Mouse (Mus musculus): ENCODE data around the gene Gna12. TPM values are rescaled to one million over a fixed set of nuclear protein-coding genes. Genes with fewer than 3 reads are reported as not detected.
A peak's percentile ranks its signal among the peaks of the same experiment; 100 is the strongest.

Gna12 gene
- polyA plus RNA-seq, 1 experiment from 2014 or later, result 8.4 TPM

DNA sequence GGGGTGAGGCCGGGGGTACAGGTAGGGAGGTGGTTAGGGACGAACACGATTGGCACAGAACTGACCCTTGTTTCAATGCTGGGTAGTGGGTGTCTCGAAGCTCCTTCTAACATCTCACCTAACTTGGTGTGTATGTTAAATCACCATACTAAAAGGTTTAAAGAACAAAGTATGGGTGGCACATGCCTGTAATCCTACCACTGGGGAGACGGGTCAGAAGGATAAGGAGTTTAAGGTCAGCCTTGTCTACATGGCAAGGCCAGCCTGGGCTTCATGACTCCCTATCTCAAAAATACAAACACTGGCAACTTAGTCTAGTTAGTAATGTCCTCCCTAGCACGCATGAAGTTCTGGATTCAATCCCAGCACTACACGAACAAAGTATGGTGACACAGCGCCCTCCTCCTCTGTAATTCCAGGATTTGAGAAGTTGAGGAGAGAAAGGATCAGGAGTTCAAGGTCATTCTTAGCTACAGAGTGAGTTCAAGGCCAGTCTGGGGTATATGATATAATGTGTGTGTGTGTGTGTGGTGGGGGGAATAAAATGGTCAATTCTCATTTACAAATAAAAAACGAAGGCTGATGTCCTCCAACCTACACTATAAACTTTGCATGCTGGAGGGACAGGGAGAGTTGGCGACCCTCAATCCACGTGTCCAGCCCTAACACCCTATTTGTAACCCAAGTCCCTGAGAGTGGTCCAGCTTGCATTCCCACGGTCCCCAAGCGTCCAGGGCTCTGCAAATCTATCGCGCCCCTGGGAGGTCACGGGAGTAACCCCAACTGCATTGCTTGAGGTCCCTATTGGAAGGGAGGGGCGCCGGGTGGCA lies 935 bp downstream of the Gna12 start:
- H3K9ac ChIP-seq (ENCODE audit: low read length), result peak overlapping the region; percentile 85
- H3K27ac ChIP-seq (ENCODE audit: low read length), result peak overlapping the region; percentile 70
- peaks cover 31% of the 10 kb centered on the region for H3K4me1 ChIP-seq (replicated peaks; ENCODE audit: control insufficient read depth, insufficient read depth, low read length)
- 32% methylated on average over 16 of the region's 18 CpGs for WGBS
- H3K27me3 ChIP-seq (ENCODE audit: control insufficient read depth, insufficient read depth, low read depth, low read length), result no peaks in the 10 kb centered on the region
- peaks cover 2% of the 10 kb centered on the region; the same call in 1 of the 2 replicates for H3K36me3 ChIP-seq (ENCODE audit: control insufficient read depth, insufficient read depth, low read length)
- H3K4me3 ChIP-seq (ENCODE audit: low read length), result peak overlapping the region; percentile 90
- peak overlapping the region; percentile 86 for H3K4me2 ChIP-seq (ENCODE audit: low read depth, low read length)
- peak; percentile 0; the same call in 1 of the 2 replicates for ATAC-seq (ENCODE audit: low read depth)
- H3K9me3 ChIP-seq (ENCODE audit: control insufficient read depth, low read length), result no peaks in the 10 kb centered on the region

DNA sequence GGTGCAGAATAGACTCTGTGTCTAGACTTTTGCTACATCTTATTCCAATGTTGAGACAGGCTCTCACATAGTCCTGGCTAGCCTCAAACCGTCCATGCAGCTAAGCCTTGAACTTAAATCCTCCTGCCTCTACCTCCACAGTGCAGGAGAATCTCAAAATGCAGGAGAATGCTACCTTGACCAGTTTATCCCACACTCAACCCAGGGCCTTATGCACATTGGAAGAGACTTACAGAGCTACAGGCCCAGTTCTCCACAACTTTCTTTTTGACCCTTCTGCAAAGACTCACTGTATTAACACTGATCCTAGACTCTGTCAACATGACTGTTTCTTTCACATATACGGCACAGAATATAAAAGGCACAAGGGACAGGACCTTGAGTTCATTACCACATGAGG lies 1.9 kb downstream of the Gna12 start:
- Histone ChIP-seq H3K9ac (ENCODE audit: low read length) (peak overlapping the region; percentile 24; the same call in 1 of the 2 replicates), H3K4me1 (replicated peaks; ENCODE audit: control insufficient read depth, insufficient read depth, low read length) (peaks cover 33% of the 10 kb centered on the region), H3K4me2 (ENCODE audit: low read depth, low read length) (peak overlapping the region; percentile 86), H3K27ac (ENCODE audit: low read length) (peak overlapping the region; percentile 57), H3K9me3 (ENCODE audit: control insufficient read depth, low read length) (no peaks in the 10 kb centered on the region), H3K27me3 (ENCODE audit: control insufficient read depth, insufficient read depth, low read depth, low read length) (no peaks in the 10 kb centered on the region), H3K4me3 (ENCODE audit: low read length) (peak overlapping the region; percentile 90), H3K36me3 (ENCODE audit: control insufficient read depth, insufficient read depth, low read length) (peaks cover 2% of the 10 kb centered on the region; the same call in 1 of the 2 replicates)
- ATAC-seq (ENCODE audit: low read depth), result no peak
- WGBS, result 44% methylated on average over 2 of the region's 2 CpGs

DNA sequence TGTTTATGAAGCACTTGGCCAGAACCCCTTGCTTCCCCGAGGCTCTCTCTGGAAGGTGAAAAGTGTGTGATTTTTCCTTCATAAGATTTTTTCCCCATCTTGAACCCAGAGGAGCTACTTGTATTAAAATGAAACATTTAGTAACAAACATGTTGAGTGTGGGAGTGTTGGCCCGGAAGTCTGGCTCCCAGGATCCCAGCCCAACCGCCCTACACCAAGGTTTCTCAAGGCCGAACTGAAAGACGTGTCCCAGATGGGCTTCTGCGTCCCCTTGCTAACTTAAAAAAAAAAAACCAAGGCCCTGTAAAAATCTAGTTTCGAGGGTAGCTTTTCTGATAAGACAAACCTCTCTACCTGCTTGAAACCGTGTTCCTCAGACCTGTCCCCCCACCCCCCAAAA lies 2.3 kb downstream of the Gna12 start:
- peaks cover 2% of the 10 kb centered on the region; the same call in 1 of the 2 replicates for H3K36me3 ChIP-seq (ENCODE audit: control insufficient read depth, insufficient read depth, low read length)
- peak overlapping the region; percentile 90 for H3K4me3 ChIP-seq (ENCODE audit: low read length)
- H3K27me3 ChIP-seq (ENCODE audit: control insufficient read depth, insufficient read depth, low read depth, low read length), result no peaks in the 10 kb centered on the region
- peaks cover 33% of the 10 kb centered on the region for H3K4me1 ChIP-seq (replicated peaks; ENCODE audit: control insufficient read depth, insufficient read depth, low read length)
- 25% methylated on average over 8 of the region's 8 CpGs for WGBS
- no peak for ATAC-seq (ENCODE audit: low read depth)
- H3K9me3 ChIP-seq (ENCODE audit: control insufficient read depth, low read length), result no peaks in the 10 kb centered on the region
- H3K9ac ChIP-seq (ENCODE audit: low read length), result peak overlapping the region; percentile 45; the same call in 1 of the 2 replicates
- H3K27ac ChIP-seq (ENCODE audit: low read length), result peak overlapping the region; percentile 57
- peak overlapping the region; percentile 86 for H3K4me2 ChIP-seq (ENCODE audit: low read depth, low read length)

DNA sequence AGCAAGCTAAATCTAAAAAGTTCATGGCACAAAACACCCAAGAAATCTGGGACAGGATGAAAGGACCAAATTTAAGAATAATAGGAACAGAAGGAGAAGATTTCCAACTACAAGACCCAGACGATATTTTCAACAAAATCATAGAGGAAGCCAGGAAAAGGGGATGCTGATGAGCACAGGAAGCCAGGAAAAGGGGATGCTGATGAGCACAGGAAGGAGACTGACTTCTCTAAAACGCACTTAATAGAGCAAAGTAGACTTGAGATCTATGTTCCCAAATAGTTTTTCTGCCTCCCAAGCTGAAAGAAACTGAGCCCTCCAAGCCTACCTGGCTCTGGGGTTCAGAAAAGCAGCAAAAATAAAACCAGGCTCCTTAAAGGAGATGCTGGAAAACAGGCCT lies 2.8 kb downstream of the Gna12 start:
- peaks cover 35% of the 10 kb centered on the region for H3K4me1 ChIP-seq (replicated peaks; ENCODE audit: control insufficient read depth, insufficient read depth, low read length)
- peak overlapping the region; percentile 45; the same call in 1 of the 2 replicates for H3K9ac ChIP-seq (ENCODE audit: low read length)
- WGBS, result 36% methylated on average over 2 of the region's 2 CpGs
- peaks cover 2% of the 10 kb centered on the region; the same call in 1 of the 2 replicates for H3K36me3 ChIP-seq (ENCODE audit: control insufficient read depth, insufficient read depth, low read length)
- no peak for ATAC-seq (ENCODE audit: low read depth)
- peak overlapping the region; percentile 90; the same call in 1 of the 2 replicates for H3K4me3 ChIP-seq (ENCODE audit: low read length)
- no peaks in the 10 kb centered on the region for H3K9me3 ChIP-seq (ENCODE audit: control insufficient read depth, low read length)
- peak overlapping the region; percentile 57 for H3K27ac ChIP-seq (ENCODE audit: low read length)
- no peaks in the 10 kb centered on the region for H3K27me3 ChIP-seq (ENCODE audit: control insufficient read depth, insufficient read depth, low read depth, low read length)
- peak overlapping the region; percentile 86 for H3K4me2 ChIP-seq (ENCODE audit: low read depth, low read length)

DNA sequence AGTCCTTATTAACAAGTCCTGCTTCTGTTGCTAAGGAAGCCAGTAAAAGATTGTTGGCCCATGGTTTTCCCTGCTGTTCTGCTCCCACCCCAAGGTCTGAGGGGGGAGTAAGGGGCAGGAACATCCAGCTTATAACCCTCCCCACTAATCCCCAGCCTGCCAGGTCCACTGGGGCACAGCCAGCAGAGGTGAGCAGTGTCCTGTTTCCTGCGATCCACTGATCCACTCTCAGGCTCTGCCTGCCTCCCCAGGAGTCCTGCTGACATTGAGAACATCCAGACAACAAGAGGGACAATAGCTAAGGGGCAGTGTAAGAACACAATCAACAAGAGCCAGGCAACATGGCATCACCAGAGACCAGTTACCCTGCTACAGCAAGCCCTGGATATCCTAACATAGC lies 3.4 kb downstream of the Gna12 start:
- no peak for ATAC-seq (ENCODE audit: low read depth)
- Histone ChIP-seq H3K27ac (ENCODE audit: low read length) (no peak overlapping the region), H3K4me2 (ENCODE audit: low read depth, low read length) (no peak overlapping the region), H3K9me3 (ENCODE audit: control insufficient read depth, low read length) (no peaks in the 10 kb centered on the region), H3K4me3 (ENCODE audit: low read length) (no peak overlapping the region), H3K36me3 (ENCODE audit: control insufficient read depth, insufficient read depth, low read length) (peaks cover 2% of the 10 kb centered on the region; the same call in 1 of the 2 replicates), H3K9ac (ENCODE audit: low read length) (0 out of 2 replicates have a peak overlapping the region, but pooled peaks have one; percentile 16), H3K27me3 (ENCODE audit: control insufficient read depth, insufficient read depth, low read depth, low read length) (no peaks in the 10 kb centered on the region), H3K4me1 (replicated peaks; ENCODE audit: control insufficient read depth, insufficient read depth, low read length) (peaks cover 40% of the 10 kb centered on the region)
- WGBS, result 43% methylated on average over 1 of the region's 1 CpGs

DNA sequence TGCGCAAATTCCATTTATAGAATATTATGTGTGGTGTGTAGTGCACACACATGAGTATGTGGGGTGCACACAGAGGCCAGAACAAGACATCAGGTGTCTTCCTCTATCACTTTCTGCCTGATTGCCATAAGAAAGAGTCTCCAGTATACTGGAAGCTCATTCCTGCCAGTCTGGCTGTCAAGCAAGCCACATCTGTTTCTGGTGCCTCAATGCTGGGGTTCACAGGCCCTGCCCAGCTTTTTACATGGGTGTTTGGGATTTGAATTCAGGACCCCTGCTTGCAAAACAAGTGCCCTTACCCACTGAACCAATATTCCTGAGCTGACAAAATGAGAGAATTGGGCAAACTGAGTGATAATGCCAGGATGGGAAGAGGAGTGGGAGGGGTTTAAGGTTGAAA lies 4.1 kb downstream of the Gna12 start:
- H3K4me3 ChIP-seq (ENCODE audit: low read length), result no peak overlapping the region
- peaks cover 2% of the 10 kb centered on the region; the same call in 1 of the 2 replicates for H3K36me3 ChIP-seq (ENCODE audit: control insufficient read depth, insufficient read depth, low read length)
- H3K27ac ChIP-seq (ENCODE audit: low read length), result no peak overlapping the region
- H3K27me3 ChIP-seq (ENCODE audit: control insufficient read depth, insufficient read depth, low read depth, low read length), result no peaks in the 10 kb centered on the region
- no peaks in the 10 kb centered on the region for H3K9me3 ChIP-seq (ENCODE audit: control insufficient read depth, low read length)
- 91% methylated on average over 1 of the region's 1 CpGs for WGBS
- no peak overlapping the region for H3K9ac ChIP-seq (ENCODE audit: low read length)
- ATAC-seq (ENCODE audit: low read depth), result no peak
- peaks cover 45% of the 10 kb centered on the region for H3K4me1 ChIP-seq (replicated peaks; ENCODE audit: control insufficient read depth, insufficient read depth, low read length)
- H3K4me2 ChIP-seq (ENCODE audit: low read depth, low read length), result no peak overlapping the region

DNA sequence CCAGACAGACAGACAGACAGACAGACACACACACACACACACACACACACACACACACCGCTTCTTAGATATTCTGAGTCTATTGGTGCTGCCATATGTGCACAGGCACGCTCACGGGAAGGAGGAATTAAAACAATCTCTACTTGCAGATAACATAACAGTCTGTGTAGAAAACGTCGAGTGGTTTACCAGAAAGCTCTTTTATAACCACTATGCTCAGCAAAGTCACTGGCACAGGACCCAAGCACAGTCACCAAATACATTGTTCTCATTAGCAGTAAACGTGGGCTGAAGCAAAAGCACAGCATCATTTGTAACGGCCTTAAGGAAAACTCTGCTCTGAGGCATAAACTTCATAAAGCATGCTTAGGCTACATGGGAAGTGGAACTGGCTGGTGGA lies 6.1 kb downstream of the Gna12 start:
- peaks cover 52% of the 10 kb centered on the region for H3K4me1 ChIP-seq (replicated peaks; ENCODE audit: control insufficient read depth, insufficient read depth, low read length)
- no peak for ATAC-seq (ENCODE audit: low read depth)
- no peak overlapping the region for H3K27ac ChIP-seq (ENCODE audit: low read length)
- H3K36me3 ChIP-seq (ENCODE audit: control insufficient read depth, insufficient read depth, low read length), result peaks cover 2% of the 10 kb centered on the region; the same call in 1 of the 2 replicates
- no peaks in the 10 kb centered on the region for H3K27me3 ChIP-seq (ENCODE audit: control insufficient read depth, insufficient read depth, low read depth, low read length)
- no peak overlapping the region for H3K4me3 ChIP-seq (ENCODE audit: low read length)
- H3K4me2 ChIP-seq (ENCODE audit: low read depth, low read length), result no peak overlapping the region
- no peak overlapping the region for H3K9ac ChIP-seq (ENCODE audit: low read length)
- WGBS, result 69% methylated on average over 7 of the region's 7 CpGs
- H3K9me3 ChIP-seq (ENCODE audit: control insufficient read depth, low read length), result no peaks in the 10 kb centered on the region

DNA sequence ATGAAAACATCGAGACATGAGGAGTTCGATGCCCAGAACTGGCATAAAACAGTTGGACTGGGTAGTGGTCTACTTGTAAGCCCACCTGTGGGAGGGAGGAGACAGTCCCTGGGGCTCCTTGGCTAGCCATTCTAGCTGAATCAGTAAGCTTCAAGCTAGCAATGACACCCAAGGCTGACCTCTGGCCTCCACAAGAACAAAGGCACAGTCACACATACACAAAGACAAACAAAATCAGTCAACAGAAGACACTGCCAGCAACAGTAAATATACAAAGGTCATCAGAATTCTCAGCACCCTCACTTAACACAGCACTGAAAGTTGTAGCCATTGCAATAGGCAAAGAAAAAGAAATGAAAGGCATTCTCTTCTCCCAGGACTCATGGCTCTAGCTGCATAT lies 6.8 kb downstream of the Gna12 start:
- Histone ChIP-seq H3K27me3 (ENCODE audit: control insufficient read depth, insufficient read depth, low read depth, low read length) (no peaks in the 10 kb centered on the region), H3K9me3 (ENCODE audit: control insufficient read depth, low read length) (no peaks in the 10 kb centered on the region), H3K4me2 (ENCODE audit: low read depth, low read length) (no peak overlapping the region), H3K4me3 (ENCODE audit: low read length) (no peak overlapping the region), H3K36me3 (ENCODE audit: control insufficient read depth, insufficient read depth, low read length) (peaks cover 2% of the 10 kb centered on the region; the same call in 1 of the 2 replicates), H3K4me1 (replicated peaks; ENCODE audit: control insufficient read depth, insufficient read depth, low read length) (peaks cover 50% of the 10 kb centered on the region), H3K27ac (ENCODE audit: low read length) (no peak overlapping the region), H3K9ac (ENCODE audit: low read length) (no peak overlapping the region)
- ATAC-seq (ENCODE audit: low read depth), result no peak
- 98% methylated on average over 2 of the region's 2 CpGs for WGBS

DNA sequence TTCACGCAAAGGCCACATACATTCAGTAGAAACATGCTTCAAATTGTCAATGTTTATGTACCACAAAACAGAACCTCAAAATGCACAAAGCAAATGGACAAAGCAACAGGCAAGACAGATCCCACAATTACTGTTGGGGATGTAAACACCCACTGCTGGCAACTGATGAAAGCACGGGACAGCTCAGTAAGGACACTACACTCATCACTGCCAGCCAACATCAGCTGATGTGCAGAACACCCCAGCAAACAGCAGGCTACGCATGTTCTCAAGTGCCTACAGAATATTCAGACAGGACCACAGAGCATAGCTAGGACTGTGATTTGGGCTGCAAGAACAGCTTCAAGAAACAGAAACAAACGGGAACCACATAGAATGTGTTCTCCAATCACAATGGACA lies 8.3 kb downstream of the Gna12 start:
- no peak overlapping the region for H3K9ac ChIP-seq (ENCODE audit: low read length)
- no peak overlapping the region for H3K4me2 ChIP-seq (ENCODE audit: low read depth, low read length)
- no peak overlapping the region for H3K27ac ChIP-seq (ENCODE audit: low read length)
- peaks cover 36% of the 10 kb centered on the region for H3K4me1 ChIP-seq (replicated peaks; ENCODE audit: control insufficient read depth, insufficient read depth, low read length)
- peaks cover 2% of the 10 kb centered on the region; the same call in 1 of the 2 replicates for H3K36me3 ChIP-seq (ENCODE audit: control insufficient read depth, insufficient read depth, low read length)
- no peaks in the 10 kb centered on the region for H3K27me3 ChIP-seq (ENCODE audit: control insufficient read depth, insufficient read depth, low read depth, low read length)
- ATAC-seq (ENCODE audit: low read depth), result peak; percentile 73
- 71% methylated on average over 4 of the region's 4 CpGs for WGBS
- H3K9me3 ChIP-seq (ENCODE audit: control insufficient read depth, low read length), result no peaks in the 10 kb centered on the region
- no peak overlapping the region for H3K4me3 ChIP-seq (ENCODE audit: low read length)
